Mouse (Mus musculus) adrenal gland, postnatal 14 days (tissue): ENCODE measurements around the gene Cnbp. TPM values are rescaled to one million over a fixed set of nuclear protein-coding genes. Genes with fewer than 3 reads are reported as not detected.

Source experiments
- DNase-seq: peaks from one replicate; pipeline ENCODE4 v3.0.0; 2021; ENCODE audit warnings: mixed read lengths
- long read RNA-seq, 2 experiments: library from polyadenylated mRNA; stranded (forward); transcript quantifications; one replicate each; pipeline ENCODE4 v2.0.0; 2021
- total RNA-seq: library from RNA; stranded (reverse); gene quantifications from 2 replicates; pipeline ENCODE4 v1.2.3, GENCODE M21; 2021

Gene Cnbp
- 392 and 410 TPM in 2 replicates for total RNA-seq
- long read RNA-seq, experiment 1, transcript Cnbp-201 (5 exons, 2,178 nt) = minor isoform, 217 of 976 reads
- long read RNA-seq, experiment 1, transcript Cnbp-203 (5 exons, 1,661 nt) = minor isoform, 220 of 976 reads
- long read RNA-seq, experiment 1, transcript Cnbp-208 (5 exons, 2,175 nt) = major isoform, 377 of 976 reads
- long read RNA-seq, experiment 1, transcript Cnbp-209 (5 exons, 1,614 nt) = minor isoform, 13 of 976 reads
- long read RNA-seq, experiment 1, partial matches to known transcripts = 8 of 976 reads
- long read RNA-seq, experiment 1, other reads (novel, unspliced or antisense) = 133 of 976 reads
- long read RNA-seq, experiment 2, transcript Cnbp-201 (5 exons, 2,178 nt) = minor isoform, 142 of 717 reads
- long read RNA-seq, experiment 2, transcript Cnbp-208 (5 exons, 2,175 nt) = major isoform, 294 of 717 reads
- long read RNA-seq, experiment 2, transcript Cnbp-203 (5 exons, 1,661 nt) = minor isoform, 161 of 717 reads
- long read RNA-seq, experiment 2, transcript Cnbp-209 (5 exons, 1,614 nt) = minor isoform, 12 of 717 reads
- long read RNA-seq, experiment 2, partial matches to known transcripts = 8 of 717 reads
- long read RNA-seq, experiment 2, other reads (novel, unspliced or antisense) = 90 of 717 reads

DNA sequence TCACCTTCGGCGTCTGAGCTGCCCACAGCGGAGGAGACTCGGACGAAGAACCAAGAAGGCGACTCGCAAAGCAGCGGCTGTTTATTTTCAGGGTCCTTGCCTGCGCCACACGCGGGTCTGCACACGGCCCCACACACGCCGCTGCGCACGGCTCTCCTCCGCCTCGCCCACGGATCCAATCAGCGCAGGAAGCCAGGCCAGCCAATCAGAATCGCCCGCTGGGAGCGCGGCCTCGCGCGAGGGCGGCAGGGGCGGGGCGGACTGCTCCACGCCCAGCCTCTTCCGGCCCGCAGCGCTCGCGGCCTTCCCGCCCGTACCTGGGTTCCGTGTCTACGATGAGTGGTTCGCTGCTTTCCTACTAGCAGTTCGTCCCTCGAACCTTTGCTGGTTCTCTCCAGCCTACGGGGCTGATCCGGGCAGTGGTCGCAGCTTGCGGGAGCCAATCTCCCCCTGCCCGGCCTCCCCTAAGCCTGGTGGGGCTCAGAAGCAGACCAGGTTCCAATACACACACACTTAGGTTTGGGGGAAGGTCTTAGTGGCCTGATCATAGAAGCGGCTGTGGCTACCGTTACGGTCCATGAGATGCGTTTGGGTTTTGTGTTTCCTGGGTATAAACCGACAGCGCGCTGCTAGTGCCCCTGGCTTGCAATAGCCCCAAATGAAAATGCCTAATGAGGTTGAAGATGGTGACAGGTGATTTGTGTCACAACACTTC is at the start of gene Cnbp:
Gene Cnbp, minus strand, starts transcription at position 207 of the 715 bp plus-strand sequence.
- peak; percentile 98 for DNase-seq

DNA sequence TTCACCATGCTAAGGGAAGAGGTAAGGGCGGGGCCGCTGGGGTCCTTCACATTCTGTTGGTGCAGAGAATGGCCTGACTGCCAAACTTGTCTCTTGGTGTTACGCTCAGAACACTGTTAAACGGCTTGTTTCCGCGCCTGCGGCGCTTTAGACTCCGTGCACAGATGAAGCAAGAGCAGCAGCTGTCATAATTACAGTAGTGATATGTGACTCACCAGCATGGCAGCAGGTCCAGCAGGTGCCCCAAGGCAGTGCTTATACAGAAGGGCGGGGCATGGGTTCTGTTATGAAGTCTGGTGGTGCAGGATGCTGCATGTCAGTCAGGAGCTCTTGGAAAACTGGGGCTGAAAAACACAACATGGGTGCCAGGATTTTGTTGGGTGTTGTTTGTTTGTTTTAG is 47.1 kb upstream of the Cnbp start:
- DNase-seq = peak; percentile 47

DNA sequence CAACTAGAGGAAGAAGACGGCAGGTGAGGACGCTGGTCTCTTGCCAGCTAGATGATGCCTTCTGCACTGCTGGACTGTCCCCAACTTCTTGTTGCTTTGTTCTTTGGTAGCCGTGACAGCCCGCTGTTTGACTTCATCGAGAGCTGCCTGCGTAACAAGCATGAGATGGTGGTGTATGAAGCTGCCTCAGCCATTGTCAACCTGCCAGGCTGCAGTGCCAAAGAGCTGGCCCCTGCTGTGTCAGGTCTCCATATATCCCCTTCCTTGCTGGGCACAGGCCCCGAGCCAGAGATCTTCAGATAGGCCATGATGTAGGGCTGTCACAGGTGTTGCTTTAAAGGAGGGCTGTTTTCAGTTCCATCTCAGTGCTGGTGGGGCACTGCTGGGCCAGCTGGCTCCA is 43.0 kb upstream of the Cnbp start:
- DNase-seq = no peak

GRCm38 (mm10) chr6:87887594-87888233 is 36.8 kb upstream of the Cnbp start, which contains the start of gene Copg1:
Gene Copg1 (plus strand): TSS chr6:87887814.
- peak; percentile 100 for DNase-seq

DNA sequence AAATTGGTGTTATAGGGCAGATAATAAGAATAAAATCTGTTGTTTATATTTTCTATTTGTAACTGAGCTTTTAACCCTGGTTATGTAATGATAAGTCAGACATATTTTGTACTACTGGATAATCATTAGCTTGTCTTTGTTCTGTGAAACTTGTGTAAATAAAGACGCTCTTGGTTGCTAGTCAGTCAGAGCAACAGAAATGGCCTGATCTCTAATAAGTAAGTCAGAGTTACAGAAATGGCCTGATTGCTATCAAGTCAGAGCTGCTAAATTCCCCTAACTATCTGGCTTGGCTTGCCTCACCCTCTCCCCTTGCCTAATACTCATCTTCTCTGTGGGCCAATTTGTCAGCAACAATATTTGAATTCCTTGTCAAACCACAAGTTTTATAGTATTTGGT is 35.8 kb upstream of the Cnbp start:
- no peak for DNase-seq

DNA sequence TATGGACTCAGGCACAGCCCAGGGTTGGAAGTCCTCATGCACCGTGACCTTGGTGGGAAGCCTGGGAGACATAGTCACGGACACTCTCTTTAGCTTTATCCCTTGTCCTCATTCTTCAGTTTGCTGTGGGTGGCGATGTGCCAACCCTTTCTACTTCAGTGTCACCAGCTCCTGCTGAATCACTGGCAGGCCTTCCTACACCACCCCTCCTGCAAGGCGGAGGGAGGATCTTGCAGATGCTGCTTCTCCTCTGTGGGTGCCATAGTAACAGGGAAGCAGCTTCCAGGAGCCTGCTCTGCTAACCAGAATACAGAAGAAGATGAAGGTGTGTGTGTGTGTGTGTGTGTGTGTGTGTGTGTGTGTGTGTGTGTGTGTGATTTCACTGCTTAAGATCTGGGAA is 31.9 kb upstream of the Cnbp start:
- DNase-seq = peak; percentile 89

DNA sequence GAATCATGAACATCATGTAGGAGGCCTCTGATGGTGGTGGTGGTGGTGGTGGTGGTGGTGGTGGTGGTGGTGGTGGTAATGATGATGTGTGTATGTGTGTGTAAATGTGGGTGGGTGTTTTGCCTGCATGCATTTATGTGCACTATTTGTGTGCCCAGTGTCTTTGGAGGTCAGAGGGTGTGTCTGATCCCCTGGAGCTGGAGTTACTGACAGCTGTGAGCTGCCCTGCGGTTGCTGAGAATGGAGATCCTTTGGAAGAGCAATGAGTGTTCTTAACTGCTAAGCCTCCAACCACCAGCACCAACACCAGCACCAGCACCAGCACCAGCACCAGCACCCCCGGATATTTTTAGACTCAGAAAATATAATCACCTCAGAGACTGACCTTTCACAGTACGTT is 31.3 kb upstream of the Cnbp start:
- DNase-seq = no peak

GRCm38 (mm10) chr6:87879628-87880027 is 28.7 kb upstream of the Cnbp start:
- no peak for DNase-seq

DNA sequence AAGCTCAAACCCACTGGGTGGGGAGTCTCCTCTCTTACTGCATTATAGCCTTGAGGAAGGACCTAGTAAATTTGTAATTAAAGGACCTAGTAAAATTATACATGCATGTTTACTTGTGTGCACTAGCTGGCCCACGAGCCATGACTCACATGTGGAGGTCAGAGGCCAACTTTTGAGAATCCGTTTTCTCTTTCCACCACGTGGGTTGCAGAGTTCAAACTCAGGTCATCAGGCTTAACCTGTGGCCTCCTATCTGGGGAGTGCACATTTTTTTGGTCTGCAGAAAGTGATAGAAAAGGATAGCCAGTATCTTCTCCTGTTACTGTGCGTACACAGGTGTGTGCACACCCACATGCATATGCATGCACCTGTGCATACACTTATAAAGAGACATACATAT is 28.1 kb upstream of the Cnbp start:
- no peak for DNase-seq

- peak; percentile 74 for DNase-seq
Measured at GRCm38 (mm10) chr6:87876068-87876643, 25.2 kb upstream of the Cnbp start.

- no peak for DNase-seq
Measured at GRCm38 (mm10) chr6:87875562-87875961, 24.7 kb upstream of the Cnbp start.

DNA sequence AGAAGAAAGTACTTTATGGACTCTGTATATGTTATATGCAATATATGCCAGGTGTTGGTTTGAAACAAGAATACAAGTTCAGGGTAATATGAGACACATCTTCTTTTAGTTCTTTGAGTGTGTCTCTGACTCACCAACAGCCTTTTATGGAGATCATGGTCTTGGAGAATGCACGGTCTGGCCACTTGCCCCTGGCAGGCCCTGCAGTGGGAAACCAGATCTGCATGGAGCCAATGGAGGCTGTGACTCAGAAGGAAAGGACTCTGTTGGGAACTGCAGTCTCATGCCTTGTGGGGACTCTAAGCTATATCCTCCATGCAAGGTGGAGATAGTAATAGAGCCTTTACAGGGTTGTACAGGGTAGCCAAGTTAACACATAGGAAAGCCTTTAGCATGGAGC is 24.2 kb upstream of the Cnbp start:
- DNase-seq = peak; percentile 35

DNA sequence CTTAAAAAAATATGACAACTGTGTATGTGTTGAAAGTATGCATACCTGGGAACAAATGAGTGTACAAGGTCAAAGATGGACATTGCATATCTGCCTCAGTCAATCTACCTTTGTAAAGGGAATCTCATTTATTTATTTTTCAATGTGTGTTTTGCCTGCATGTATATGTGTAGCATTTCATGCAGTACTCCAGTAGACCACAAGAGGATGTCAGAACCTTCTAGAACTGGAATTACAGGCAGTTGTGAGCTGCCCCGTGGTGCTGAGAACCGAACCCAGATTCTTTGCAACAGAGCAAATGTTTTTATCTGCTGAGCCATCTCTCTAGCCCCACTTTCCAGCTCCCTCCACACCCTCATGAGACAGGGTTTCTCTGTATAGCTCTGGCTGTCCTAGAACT is 23.1 kb upstream of the Cnbp start:
- no peak for DNase-seq

DNA sequence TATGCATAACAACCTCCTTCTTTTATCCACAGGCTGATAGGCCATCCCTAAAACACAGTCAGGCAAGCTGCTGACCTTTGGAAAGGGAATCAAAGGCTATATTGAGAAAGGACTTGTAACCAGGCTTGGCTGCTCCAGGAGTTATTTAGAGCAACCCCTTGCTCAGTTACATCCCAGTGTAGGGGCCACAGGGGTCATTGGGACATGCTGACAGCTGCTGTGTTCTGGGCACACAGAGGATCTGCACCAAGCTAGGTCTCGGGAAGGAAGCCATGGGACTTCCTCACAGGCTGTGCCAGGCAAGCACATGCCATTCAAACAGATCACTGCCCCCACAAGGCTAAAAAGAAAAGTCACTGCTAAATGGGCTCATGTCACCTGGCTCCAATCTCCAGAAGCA is 22.2 kb upstream of the Cnbp start:
- no peak for DNase-seq

GRCm38 (mm10) chr6:87871240-87871639 is 20.3 kb upstream of the Cnbp start:
- no peak for DNase-seq

DNA sequence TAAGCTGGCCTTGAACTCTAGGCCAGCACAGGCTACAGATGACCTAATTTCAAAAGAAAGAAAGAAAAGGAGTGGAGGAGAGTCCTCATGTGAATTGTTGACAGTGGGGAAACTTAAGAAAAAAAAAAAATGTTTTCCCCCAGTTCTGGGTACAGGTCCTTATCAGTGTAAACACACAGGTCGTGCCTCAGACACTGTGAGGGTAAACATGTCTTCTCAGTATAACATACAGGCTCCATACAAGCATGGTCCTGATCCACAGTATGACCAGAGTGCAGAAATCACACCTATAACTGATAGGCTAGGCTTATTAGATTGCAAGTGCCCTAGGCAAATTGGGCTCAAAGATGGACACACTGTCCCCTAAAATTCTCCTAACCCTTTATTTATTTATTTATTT is 19.5 kb upstream of the Cnbp start:
- no peak for DNase-seq

- DNase-seq = peak; percentile 93
Measured at GRCm38 (mm10) chr6:87868871-87869506, 18.1 kb upstream of the Cnbp start.

DNA sequence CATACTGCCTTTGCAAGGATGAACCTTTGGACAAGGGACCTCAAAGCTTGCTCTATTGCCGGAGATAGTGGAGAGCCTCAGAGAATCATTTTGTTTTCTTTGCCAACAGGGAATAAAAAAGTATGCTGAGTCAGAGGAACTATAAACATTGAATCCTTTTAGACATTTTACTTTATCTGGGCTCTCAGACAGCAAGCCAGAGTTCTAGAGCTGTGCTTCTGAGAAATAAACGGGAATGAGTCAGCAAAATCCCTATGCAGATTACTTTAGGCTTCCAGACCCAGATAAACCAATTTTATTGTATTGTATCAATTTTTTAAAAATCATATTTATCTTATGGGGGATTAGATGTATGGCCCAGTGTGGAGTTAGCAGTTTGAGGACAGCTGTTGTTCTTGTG is 16.4 kb upstream of the Cnbp start:
- no peak for DNase-seq

GRCm38 (mm10) chr6:87866211-87866610 is 15.3 kb upstream of the Cnbp start:
- no peak for DNase-seq

DNA sequence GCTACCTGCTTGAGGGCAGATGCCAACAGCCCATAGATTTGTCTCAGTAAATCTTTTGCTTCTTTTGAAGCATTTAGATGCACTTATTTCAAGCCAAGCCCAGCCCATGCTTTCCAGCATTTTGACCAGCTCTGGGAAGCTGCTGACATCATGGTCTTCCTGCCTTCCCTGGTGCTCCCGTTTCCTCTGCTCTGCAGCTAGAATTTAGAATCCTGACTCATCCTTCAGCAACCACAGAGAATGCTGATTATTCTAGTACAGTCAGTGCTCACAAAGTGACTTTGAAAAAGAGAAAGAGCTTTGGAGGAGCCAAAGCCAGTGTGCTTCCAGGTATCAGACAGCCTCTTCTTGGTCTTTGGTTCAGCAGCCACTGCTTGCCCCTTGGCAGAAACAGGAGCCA is 6.2 kb upstream of the Cnbp start:
- DNase-seq = no peak

GRCm38 (mm10) chr6:87853446-87853845 is 2.5 kb upstream of the Cnbp start:
- no peak for DNase-seq

DNA sequence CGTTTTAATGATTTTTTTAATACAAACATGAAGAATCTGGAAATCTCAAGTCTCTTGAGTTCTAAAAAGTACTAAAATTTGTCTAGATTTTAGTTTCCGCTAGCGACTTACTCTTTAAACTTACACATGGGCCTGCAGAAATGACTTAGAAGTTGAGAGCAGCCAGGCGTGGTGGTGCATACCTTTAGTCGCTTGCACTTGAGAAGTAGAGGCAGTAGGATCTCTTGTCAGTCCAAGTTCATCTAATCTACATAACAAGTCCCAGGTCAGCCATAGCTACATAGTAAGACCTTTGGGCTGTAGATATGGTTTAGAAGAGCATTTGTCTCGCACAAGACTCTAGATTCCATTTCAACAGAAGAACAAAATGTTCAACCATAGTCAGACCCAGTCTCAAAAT is 965 bp upstream of the Cnbp start:
- no peak for DNase-seq
